Mouse (Mus musculus): ENCODE measurements around the gene Rnf26. TPM values are rescaled to one million over a fixed set of nuclear protein-coding genes. Genes with fewer than 3 reads are reported as not detected.

The Rnf26 gene
- polyA plus RNA-seq, 1 experiment from 2014 or later = 75.6 TPM

GRCm38 (mm10) chr9:44101490-44101889 is 11.8 kb downstream of the Rnf26 start, which contains the start of gene Mfrp:
Gene Mfrp, plus strand, starts transcription at chr9:44101729.
- H3K4me1 ChIP-seq (replicated peaks) = peaks cover 29% of the 10 kb centered on the region
- no peaks in the 10 kb centered on the region for H3K9me3 ChIP-seq
- H3K36me3 ChIP-seq = peaks cover 44% of the 10 kb centered on the region
- no peak within 1 kb of the TSS for H3K27ac ChIP-seq
- H3K4me3 ChIP-seq = no peak within 1 kb of the TSS
- H3K27me3 ChIP-seq (ENCODE audit: insufficient read depth, poor library complexity, severe bottlenecking) = no peaks in the 10 kb centered on the region
- DNase-seq (ENCODE audit: low spot score) = no peak
- 61% methylated on average over 9 of the region's 9 CpGs for WGBS

- H3K9me3 ChIP-seq = no peaks in the 10 kb centered on the region
- DNase-seq (ENCODE audit: low spot score) = peak; percentile 58
- H3K4me1 ChIP-seq (replicated peaks) = peaks cover 23% of the 10 kb centered on the region
- H3K36me3 ChIP-seq = peaks cover 22% of the 10 kb centered on the region
- WGBS = 27% methylated on average over 9 of the region's 9 CpGs
- H3K4me3 ChIP-seq = no peak overlapping the region
- 0 out of 2 replicates have a peak overlapping the region, but pooled peaks have one; percentile 9 for H3K27ac ChIP-seq
- H3K27me3 ChIP-seq (ENCODE audit: insufficient read depth, poor library complexity, severe bottlenecking) = no peaks in the 10 kb centered on the region
Observed at GRCm38 (mm10) chr9:44096536-44096935, 16.8 kb downstream of the Rnf26 start.

- Histone ChIP-seq H3K9me3 (no peaks in the 10 kb centered on the region), H3K27me3 (ENCODE audit: insufficient read depth, poor library complexity, severe bottlenecking) (no peaks in the 10 kb centered on the region), H3K4me3 (no peak overlapping the region), H3K36me3 (peaks cover 27% of the 10 kb centered on the region), H3K4me1 (replicated peaks) (peaks cover 19% of the 10 kb centered on the region), H3K27ac (no peak overlapping the region)
- WGBS = 89% methylated on average over 9 of the region's 9 CpGs
- DNase-seq (ENCODE audit: low spot score) = no peak
Observed at GRCm38 (mm10) chr9:44095781-44096180, 17.5 kb downstream of the Rnf26 start.

- H3K4me3 ChIP-seq = no peak overlapping the region
- DNase-seq (ENCODE audit: low spot score) = no peak
- H3K4me1 ChIP-seq (replicated peaks) = peaks cover 24% of the 10 kb centered on the region
- no peak overlapping the region for H3K27ac ChIP-seq
- peaks cover 34% of the 10 kb centered on the region for H3K36me3 ChIP-seq
- H3K27me3 ChIP-seq (ENCODE audit: insufficient read depth, poor library complexity, severe bottlenecking) = peaks cover 3% of the 10 kb centered on the region
- 87% methylated on average over 3 of the region's 3 CpGs for WGBS
- H3K9me3 ChIP-seq = no peaks in the 10 kb centered on the region
Observed at GRCm38 (mm10) chr9:44094737-44095136, 18.6 kb downstream of the Rnf26 start.

DNA sequence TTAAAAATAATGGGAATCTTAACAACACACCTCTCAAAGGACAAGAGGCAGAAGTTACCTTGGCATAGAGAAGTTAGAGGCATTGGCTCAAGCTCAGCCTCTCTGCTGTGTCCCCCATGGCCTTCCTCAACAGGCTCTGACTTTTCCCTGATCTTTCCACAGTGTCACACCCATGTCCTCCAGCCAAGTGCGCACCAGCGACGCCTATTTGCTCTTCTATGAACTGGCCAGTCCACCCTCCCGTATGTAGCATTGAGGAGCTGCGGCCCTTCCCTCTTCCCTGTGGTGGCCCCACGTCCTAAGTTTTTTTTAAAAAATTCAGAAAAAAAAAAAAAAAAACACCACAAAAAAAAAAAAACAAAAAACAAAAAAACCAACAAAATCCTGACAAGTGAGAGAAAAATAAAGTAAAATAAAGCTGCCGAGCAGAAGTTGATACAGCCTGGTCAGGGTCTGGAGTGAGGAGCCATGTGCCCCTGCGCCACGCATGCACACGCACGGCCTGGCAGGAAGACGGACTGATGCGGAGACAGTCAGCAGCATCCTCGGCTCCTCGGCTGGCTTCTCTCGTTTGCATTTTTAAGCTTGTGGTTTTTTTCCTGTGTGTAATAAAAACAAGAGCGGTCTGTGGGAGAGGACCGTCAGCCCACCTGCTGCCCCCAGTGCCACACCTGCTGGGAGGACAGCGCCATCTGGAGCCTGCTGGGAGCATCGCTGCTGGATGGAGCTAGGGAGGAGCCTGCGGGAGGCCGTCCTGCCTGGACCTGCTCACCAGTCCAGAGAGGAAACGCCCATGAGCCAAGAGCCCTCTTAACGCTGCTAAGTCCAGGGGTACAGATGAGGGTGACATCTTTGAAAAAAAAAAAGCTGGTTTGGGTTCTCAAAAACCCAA is 19.5 kb downstream of the Rnf26 start:
- Histone ChIP-seq H3K4me3 (no peak overlapping the region), H3K27me3 (ENCODE audit: insufficient read depth, poor library complexity, severe bottlenecking) (peaks cover 12% of the 10 kb centered on the region)
- WGBS = 33% methylated on average over 24 of the region's 24 CpGs

DNA sequence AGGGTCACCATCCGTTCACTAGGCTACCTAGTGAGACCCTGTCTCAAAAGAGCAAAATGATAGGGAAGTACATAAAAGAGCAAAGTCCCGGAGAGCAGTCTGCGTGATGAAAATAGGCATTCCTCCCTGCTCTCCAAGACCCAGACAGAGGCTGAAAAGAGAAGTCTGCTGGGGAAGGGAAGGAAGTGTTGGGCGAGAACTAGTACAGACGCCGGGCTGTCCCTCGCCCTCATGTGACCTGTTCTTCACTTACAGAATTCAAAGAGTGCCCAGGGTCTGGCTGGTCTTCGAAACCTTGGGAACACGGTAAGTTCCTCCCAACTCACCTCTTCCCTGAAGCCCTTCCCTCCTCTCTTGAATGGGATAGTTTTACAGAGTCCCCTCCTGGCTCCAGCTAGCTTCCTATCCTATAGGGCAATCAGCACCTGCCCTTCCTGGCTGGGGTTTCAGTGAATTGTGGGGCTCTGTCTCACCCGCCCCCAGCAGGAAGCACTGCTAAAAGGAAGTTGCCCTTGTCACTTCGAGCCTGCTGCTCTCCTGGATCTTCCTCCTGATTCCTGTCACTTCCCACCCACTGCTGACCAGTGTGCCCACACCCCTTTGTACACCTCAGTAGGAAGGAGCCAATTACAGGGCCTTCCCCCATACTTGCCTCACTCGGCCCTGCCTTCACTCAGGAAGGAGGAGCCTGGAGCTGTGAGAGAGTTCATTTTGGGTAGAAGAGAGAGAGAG is 24.3 kb downstream of the Rnf26 start:
- DNase-seq (ENCODE audit: low spot score) = no peak
- H3K27me3 ChIP-seq (ENCODE audit: insufficient read depth, poor library complexity, severe bottlenecking) = peaks cover 57% of the 10 kb centered on the region

More for the DNA sequence above, 19.5 kb downstream of the Rnf26 start:
- Histone ChIP-seq H3K36me3 (peaks cover 40% of the 10 kb centered on the region), H3K4me1 (replicated peaks) (peaks cover 33% of the 10 kb centered on the region), H3K27ac (no peak overlapping the region), H3K9me3 (no peaks in the 10 kb centered on the region)
- DNase-seq (ENCODE audit: low spot score) = peak; percentile 77

GRCm38 (mm10) chr9:44087761-44088455 is 25.4 kb downstream of the Rnf26 start:
- H3K9me3 ChIP-seq = no peaks in the 10 kb centered on the region
- H3K36me3 ChIP-seq = peaks cover 33% of the 10 kb centered on the region
- H3K27me3 ChIP-seq (ENCODE audit: insufficient read depth, poor library complexity, severe bottlenecking) = peaks cover 69% of the 10 kb centered on the region
- 11% methylated on average over 15 of the region's 15 CpGs for WGBS
- H3K4me3 ChIP-seq = no peak overlapping the region
- no peak overlapping the region for H3K27ac ChIP-seq
- peaks cover 62% of the 10 kb centered on the region for H3K4me1 ChIP-seq (replicated peaks)
- DNase-seq (ENCODE audit: low spot score) = no peak

More for the DNA sequence above, 24.3 kb downstream of the Rnf26 start:
- 56% methylated on average over 12 of the region's 12 CpGs for WGBS
- Histone ChIP-seq H3K27ac (no peak overlapping the region), H3K9me3 (no peaks in the 10 kb centered on the region), H3K4me3 (no peak overlapping the region), H3K4me1 (replicated peaks) (peaks cover 56% of the 10 kb centered on the region), H3K36me3 (peaks cover 40% of the 10 kb centered on the region)

DNA sequence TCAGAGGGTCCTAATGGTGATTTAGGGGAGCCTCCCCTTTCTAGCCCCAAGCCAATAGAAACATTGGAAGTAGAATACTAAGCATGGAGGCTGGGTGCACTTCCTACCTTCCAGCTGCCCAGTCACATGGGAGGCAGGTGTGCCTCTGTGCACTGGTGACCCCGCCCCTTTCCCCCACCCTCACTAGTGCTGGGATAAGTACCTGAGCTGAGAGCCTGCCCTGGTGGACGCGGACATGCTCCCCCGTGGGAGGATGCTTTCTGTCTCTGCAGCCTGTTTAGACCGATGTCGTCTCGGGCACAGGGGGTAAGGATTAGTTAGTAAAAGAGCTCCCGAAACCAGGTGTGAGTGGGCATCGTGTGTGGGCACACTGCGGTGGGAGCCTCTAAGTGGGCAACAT is 26.4 kb downstream of the Rnf26 start:
- Histone ChIP-seq H3K9me3 (no peaks in the 10 kb centered on the region), H3K27ac (no peak overlapping the region), H3K4me3 (no peak overlapping the region), H3K27me3 (ENCODE audit: insufficient read depth, poor library complexity, severe bottlenecking) (peaks cover 78% of the 10 kb centered on the region), H3K4me1 (replicated peaks) (peaks cover 62% of the 10 kb centered on the region), H3K36me3 (peaks cover 25% of the 10 kb centered on the region)
- 35% methylated on average over 10 of the region's 10 CpGs for WGBS
- no peak for DNase-seq (ENCODE audit: low spot score)

- peaks cover 88% of the 10 kb centered on the region for H3K27me3 ChIP-seq (ENCODE audit: insufficient read depth, poor library complexity, severe bottlenecking)
- peak overlapping the region; percentile 67 for H3K4me3 ChIP-seq
- H3K27ac ChIP-seq = no peak overlapping the region
- peaks cover 62% of the 10 kb centered on the region for H3K4me1 ChIP-seq (replicated peaks)
- no peak for DNase-seq (ENCODE audit: low spot score)
- WGBS = 66% methylated on average over 15 of the region's 15 CpGs
- H3K9me3 ChIP-seq = no peaks in the 10 kb centered on the region
- H3K36me3 ChIP-seq = peaks cover 15% of the 10 kb centered on the region
Observed at GRCm38 (mm10) chr9:44085741-44086665, 27.3 kb downstream of the Rnf26 start.

- no peaks in the 10 kb centered on the region for H3K9me3 ChIP-seq
- H3K4me1 ChIP-seq (replicated peaks) = peaks cover 62% of the 10 kb centered on the region
- peak overlapping the region; percentile 86 for H3K27ac ChIP-seq
- DNase-seq (ENCODE audit: low spot score) = no peak
- H3K4me3 ChIP-seq = peak overlapping the region; percentile 67
- peaks cover 94% of the 10 kb centered on the region for H3K27me3 ChIP-seq (ENCODE audit: insufficient read depth, poor library complexity, severe bottlenecking)
- H3K36me3 ChIP-seq = 0 out of 2 replicates have a peak, but pooled peaks cover 11% of the 10 kb centered on the region
- WGBS = 3% methylated on average over 10 of the region's 10 CpGs
Observed at GRCm38 (mm10) chr9:44085276-44085675, 28.0 kb downstream of the Rnf26 start.

DNA sequence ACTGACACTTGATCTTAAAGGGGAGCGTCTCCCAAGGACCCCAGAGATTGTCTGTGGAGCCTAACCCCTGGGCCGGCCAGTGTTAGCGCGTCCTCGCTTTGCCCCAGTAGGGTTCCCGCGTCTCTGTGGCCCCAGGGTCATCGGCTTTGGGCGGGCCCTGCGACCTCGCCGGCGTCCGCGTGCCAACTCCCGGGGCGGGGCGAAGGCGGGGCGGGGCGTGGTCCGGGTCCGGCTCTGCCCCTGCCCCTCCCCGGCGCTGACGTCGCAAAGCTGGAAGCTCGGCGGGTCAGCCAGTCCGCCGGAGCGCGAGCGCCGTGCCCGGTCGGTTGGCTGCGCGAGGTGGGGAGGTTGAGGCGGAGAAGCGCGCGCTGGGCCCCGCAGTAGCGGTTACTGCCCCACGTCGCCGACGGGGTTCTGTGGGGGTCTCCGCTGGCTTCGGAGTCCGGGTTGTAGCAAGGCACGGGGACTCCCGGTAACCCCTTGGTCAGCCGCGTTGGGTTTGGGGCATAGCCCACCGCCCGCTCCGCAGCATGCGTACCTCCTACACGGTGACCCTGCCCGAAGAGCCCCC is 28.6 kb downstream of the Rnf26 start:
- Histone ChIP-seq H3K27ac (peak overlapping the region; percentile 86), H3K4me1 (replicated peaks) (peaks cover 60% of the 10 kb centered on the region)

More for the DNA sequence above, 28.6 kb downstream of the Rnf26 start:
- Histone ChIP-seq H3K4me3 (peak overlapping the region; percentile 67), H3K27me3 (ENCODE audit: insufficient read depth, poor library complexity, severe bottlenecking) (peaks cover 97% of the 10 kb centered on the region), H3K9me3 (no peaks in the 10 kb centered on the region), H3K36me3 (0 out of 2 replicates have a peak, but pooled peaks cover 6% of the 10 kb centered on the region)
- WGBS = under 1% methylated on average over 62 of the region's 62 CpGs
- DNase-seq (ENCODE audit: low spot score) = peak; percentile 92

Measured in hindbrain, embryonic 10.5 days (tissue).